ENCODE assay signal across 9 mouse cellular contexts in the genomic region with DNA sequence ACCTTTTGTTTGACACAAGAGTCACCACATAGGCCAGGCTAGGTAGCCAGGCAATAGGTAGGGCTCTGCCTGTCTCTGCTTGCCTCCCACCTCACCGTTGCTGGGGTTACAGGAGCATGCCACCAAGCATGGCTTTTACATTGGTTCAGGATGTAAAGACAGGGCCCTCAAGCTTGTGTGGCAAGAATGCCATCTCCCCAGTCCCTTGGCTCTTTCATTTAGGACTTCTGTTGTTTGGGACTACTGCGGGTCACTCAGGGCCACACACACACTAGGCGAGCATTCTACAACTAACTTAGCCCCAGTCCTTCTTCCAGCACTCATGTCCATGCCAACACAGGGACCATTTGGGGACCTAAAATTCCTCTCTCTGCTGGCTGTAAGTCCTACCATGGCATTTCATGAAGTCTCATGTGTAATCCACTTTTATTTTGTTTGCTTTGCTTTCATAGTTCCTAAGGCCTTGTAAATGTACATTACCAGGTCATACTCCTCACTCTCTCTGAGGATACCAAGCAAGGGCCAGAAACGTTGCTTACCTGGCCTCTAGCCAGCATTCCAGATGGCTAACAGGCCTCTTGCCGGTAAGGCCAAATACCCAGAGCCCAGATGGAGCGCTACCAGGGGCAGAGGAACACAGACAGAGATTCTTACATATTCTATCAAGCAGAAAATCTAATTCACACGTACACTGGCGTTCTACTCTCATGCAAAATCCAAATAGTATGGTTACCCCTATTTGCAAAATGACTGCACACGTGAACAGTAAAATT. TPM values are rescaled to one million over a fixed set of nuclear protein-coding genes. Genes with fewer than 3 reads are reported as not detected.
DNase-seq lines count a peak whose midpoint lies in the region; ATAC-seq and TF ChIP-seq lines count a peak whose summit lies in the region.
"Had no signal": no experiment of that assay in that cellular context is flagged by ENCODE, and none has a peak within 500 bp of the region (broad histone marks: within the 10 kb centered on the region; RNA-seq: fewer than 3 reads in every experiment).

No protein-coding gene starts in this region.

- no peak overlapping the region for H3K27ac ChIP-seq in lung, embryonic 14.5 days (ENCODE audit: low read depth)

- peaks cover 18% of the 10 kb centered on the region; the same call in 1 of the 2 replicates for H3K4me1 ChIP-seq in lung, embryonic 14.5 days (ENCODE audit: insufficient read depth)

- no peaks in the 10 kb centered on the region for H3K9me3 ChIP-seq in lung, embryonic 14.5 days (ENCODE audit: low read depth, low read length)
- H3K9me3 ChIP-seq: embryonic facial prominence, embryonic 15.5 days had no signal

- intact Hi-C loops in gastrocnemius, postnatal 14 days (cut with DNase I; ENCODE audit: low total_unique reads), result loop anchor here (5.0 kb wide), 1 partner anchor 47 kb away; no protein-coding TSS in a partner anchor

- H3K4me3 ChIP-seq in lung, embryonic 14.5 days (ENCODE audit: low read depth, low read length), result no peak overlapping the region
- H3K4me3 ChIP-seq: embryonic facial prominence, embryonic 15.5 days had no signal

- no peak overlapping the region for H3K4me2 ChIP-seq in lung, embryonic 14.5 days

- no peaks in the 10 kb centered on the region for H3K27me3 ChIP-seq in lung, embryonic 14.5 days (ENCODE audit: insufficient read depth, low read length)
- H3K27me3 ChIP-seq: embryonic facial prominence, embryonic 15.5 days had no signal

- TF ChIP-seq CTCF in lung, embryonic 14.5 days (IDR thresholded peaks at IDR 0.05; ENCODE audit: low read depth), result no peak

- no peaks in the 10 kb centered on the region for H3K36me3 ChIP-seq in lung, embryonic 14.5 days (ENCODE audit: insufficient read depth)
- H3K36me3 ChIP-seq: embryonic facial prominence, embryonic 15.5 days had no signal

- ATAC-seq in lung, embryonic 14.5 days (ENCODE audit: insufficient read depth), result no peak

- WGBS in lung, embryonic 14.5 days, result 62% methylated on average over 9 of the region's 9 CpGs

- DNase-seq in kidney, postnatal 14 days, result peak; percentile 33
- no peak for DNase-seq in kidney, adult 18-20 months
- peak; percentile 97 for DNase-seq in cerebellum, adult 9-10 months
- peak; percentile 52 for DNase-seq in gastrocnemius, postnatal 14 days
- DNase-seq in lung, embryonic 14.5 days, result peak; percentile 44
- no peak for DNase-seq in frontal cortex, adult 2 months (ENCODE audit: extremely low spot score in 1 of 2, low spot score in 1 of 2)
- DNase-seq in frontal cortex, postnatal 25 days (ENCODE audit: low spot score in 2 of 2), result no peak
- DNase-seq in frontal cortex, postnatal 10 days (ENCODE audit: low spot score in 2 of 2), result no peak

- H3K9ac ChIP-seq in lung, embryonic 14.5 days, result no peak overlapping the region
- H3K9ac ChIP-seq: embryonic facial prominence, embryonic 15.5 days had no signal

RNA-seq across cellular contexts. Expression of a gene that starts 52.2 kb away (rescaled TPM):
- total RNA-seq in gastrocnemius, postnatal 14 days (2021), result 10 to 100 TPM; 25.5 to 34.3 TPM
- 38.2 and 40.5 TPM in 2 replicates for polyA plus RNA-seq in lung, embryonic 14.5 days (2014; fragmentation: Nextera tagmentation; extraction: Ambion mirVana)
- 48.1 and 53.0 TPM in 2 replicates for polyA plus RNA-seq in frontal cortex, adult 2 months (2012; rRNA removed)

Comparison
In these comparisons a context has a peak if more than half of its experiments do, and no peak if none do; other contexts are left out.
1. DNase-seq: peak in kidney, postnatal 14 days (single experiment), cerebellum, adult 9-10 months (single experiment), gastrocnemius, postnatal 14 days (single experiment) and lung, embryonic 14.5 days (single experiment); none in kidney, adult 18-20 months (single experiment), frontal cortex, adult 2 months (0 of 2), frontal cortex, postnatal 25 days (0 of 2) and frontal cortex, postnatal 10 days (0 of 2).